Mouse (Mus musculus): ENCODE data around the gene Zfp691. TPM values are rescaled to one million over a fixed set of nuclear protein-coding genes. Genes with fewer than 3 reads are reported as not detected.
A peak's percentile ranks its signal among the peaks of the same experiment; 100 is the strongest.

Gene Zfp691
- polyA plus RNA-seq, 1 experiment from 2014 or later = 4.8 TPM

- H3K9ac ChIP-seq (replicated peaks) = peak overlapping the region; percentile 35
Measured at GRCm38 (mm10) chr4:119138171-119138570, 35.8 kb downstream of the Zfp691 start.

DNA sequence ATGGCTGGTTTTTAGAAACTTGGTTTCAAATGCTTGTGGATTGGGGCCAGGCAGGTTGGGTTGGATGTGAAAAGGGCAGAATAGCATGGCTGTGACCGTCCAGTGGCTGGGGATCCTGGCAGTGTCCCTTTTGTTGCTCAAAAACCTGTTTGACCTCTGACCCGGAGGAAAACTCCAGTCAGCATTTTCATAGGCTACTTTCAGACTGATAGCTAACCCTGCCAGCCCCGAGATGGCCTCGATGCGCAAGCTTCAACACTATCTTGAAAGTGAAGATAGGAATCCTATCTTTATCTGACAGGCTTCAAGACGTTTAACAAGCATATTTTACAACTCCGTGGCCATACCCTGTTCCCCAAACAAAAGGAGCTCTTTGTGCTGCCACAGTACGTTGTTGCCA lies 36.7 kb downstream of the Zfp691 start:
- Histone ChIP-seq H3K9ac (replicated peaks) (no peak overlapping the region), H3K4me2 (no peak overlapping the region), H3K27me3 (replicated peaks) (no peaks in the 10 kb centered on the region), H3K4me3 (replicated peaks) (no peak overlapping the region), H3K4me1 (peaks cover 18% of the 10 kb centered on the region), H3K27ac (replicated peaks) (no peak overlapping the region), H3K36me3 (peaks cover 40% of the 10 kb centered on the region), H3K9me3 (replicated peaks) (no peaks in the 10 kb centered on the region)
- 53% methylated on average over 8 of the region's 8 CpGs for WGBS
- ATAC-seq (ENCODE audit: low FRiP score) = no peak

More at GRCm38 (mm10) chr4:119138171-119138570, 35.8 kb downstream of the Zfp691 start:
- 15% methylated on average over 18 of the region's 18 CpGs for WGBS
- H3K4me1 ChIP-seq = peaks cover 19% of the 10 kb centered on the region
- no peaks in the 10 kb centered on the region for H3K27me3 ChIP-seq (replicated peaks)
- peak overlapping the region; percentile 28 for H3K4me3 ChIP-seq (replicated peaks)
- ATAC-seq (ENCODE audit: low FRiP score) = peak; percentile 94
- H3K36me3 ChIP-seq = peaks cover 31% of the 10 kb centered on the region
- H3K9me3 ChIP-seq (replicated peaks) = no peaks in the 10 kb centered on the region
- peak overlapping the region; percentile 56 for H3K27ac ChIP-seq (replicated peaks)
- peak overlapping the region; percentile 64 for H3K4me2 ChIP-seq

GRCm38 (mm10) chr4:119133860-119134259 lies 40.1 kb downstream of the Zfp691 start:
- no peak overlapping the region for H3K4me2 ChIP-seq
- H3K4me1 ChIP-seq = peaks cover 14% of the 10 kb centered on the region
- H3K36me3 ChIP-seq = peaks cover 40% of the 10 kb centered on the region
- no peaks in the 10 kb centered on the region for H3K27me3 ChIP-seq (replicated peaks)
- H3K4me3 ChIP-seq (replicated peaks) = no peak overlapping the region
- no peak overlapping the region for H3K9ac ChIP-seq (replicated peaks)
- no peak overlapping the region for H3K27ac ChIP-seq (replicated peaks)
- 90% methylated on average over 13 of the region's 13 CpGs for WGBS
- no peaks in the 10 kb centered on the region for H3K9me3 ChIP-seq (replicated peaks)
- ATAC-seq (ENCODE audit: low FRiP score) = no peak

DNA sequence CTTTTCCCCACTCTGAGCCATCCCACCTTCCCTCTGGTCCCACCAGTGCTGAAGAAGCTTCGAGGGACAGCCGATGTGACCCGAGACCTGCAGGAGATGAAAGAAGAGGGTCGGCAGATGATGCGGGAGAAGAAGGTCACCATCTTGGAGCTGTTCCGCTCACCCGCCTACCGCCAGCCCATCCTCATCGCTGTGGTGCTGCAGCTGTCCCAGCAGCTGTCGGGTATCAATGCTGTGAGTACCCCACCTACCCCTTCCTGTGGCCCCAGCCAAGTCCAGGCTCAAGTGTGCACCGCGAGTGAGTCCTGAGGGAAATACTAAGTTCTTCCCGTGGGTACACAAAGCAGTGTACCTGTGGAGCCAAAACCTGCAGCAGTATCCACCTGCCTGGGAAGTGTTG lies 40.7 kb downstream of the Zfp691 start:
- Histone ChIP-seq H3K27ac (replicated peaks) (no peak overlapping the region), H3K4me1 (peaks cover 9% of the 10 kb centered on the region), H3K4me2 (no peak overlapping the region), H3K36me3 (peaks cover 40% of the 10 kb centered on the region), H3K27me3 (replicated peaks) (no peaks in the 10 kb centered on the region), H3K9me3 (replicated peaks) (no peaks in the 10 kb centered on the region), H3K9ac (replicated peaks) (no peak overlapping the region), H3K4me3 (replicated peaks) (no peak overlapping the region)
- WGBS = 92% methylated on average over 13 of the region's 13 CpGs
- no peak for ATAC-seq (ENCODE audit: low FRiP score)

DNA sequence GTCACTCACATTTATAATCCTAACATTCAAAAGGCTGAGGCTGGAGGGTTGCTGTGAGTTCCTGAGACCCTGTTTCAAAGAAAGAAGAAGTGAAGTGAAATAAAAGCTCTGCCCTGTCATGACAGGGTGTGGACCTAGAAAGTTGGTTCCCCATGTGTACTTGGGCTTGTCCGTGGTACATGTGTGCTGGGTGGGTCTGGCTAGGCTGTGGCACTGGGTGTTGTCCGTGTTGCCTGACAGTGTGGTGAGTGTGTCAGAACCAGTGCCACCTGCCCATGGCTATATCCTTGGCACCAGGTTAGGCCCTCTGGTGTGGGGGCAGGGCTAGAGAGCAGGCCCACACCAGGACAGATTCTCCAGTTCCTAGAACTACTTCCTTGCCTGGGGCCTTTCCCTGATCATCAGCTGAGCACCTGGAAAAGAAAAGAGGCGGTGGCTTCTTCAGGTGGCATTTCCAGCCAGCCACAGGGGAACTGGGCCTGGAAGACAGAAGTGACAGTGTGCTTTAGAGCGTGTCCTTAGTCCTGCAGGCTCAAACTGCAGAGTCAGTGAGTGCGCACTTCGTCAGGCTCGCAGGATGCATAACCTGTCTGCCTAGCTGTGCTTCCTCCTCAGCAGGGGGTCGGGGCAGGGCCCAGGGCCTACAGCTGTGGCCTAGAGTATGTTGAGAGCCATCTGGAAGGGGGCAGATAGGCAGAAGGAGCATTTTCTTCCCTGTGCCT lies 42.6 kb downstream of the Zfp691 start:
- Histone ChIP-seq H3K27me3 (replicated peaks) (no peaks in the 10 kb centered on the region), H3K36me3 (peaks cover 36% of the 10 kb centered on the region), H3K9ac (replicated peaks) (no peak overlapping the region), H3K4me3 (replicated peaks) (no peak overlapping the region), H3K4me2 (no peak overlapping the region), H3K27ac (replicated peaks) (no peak overlapping the region), H3K9me3 (replicated peaks) (no peaks in the 10 kb centered on the region), H3K4me1 (no peaks in the 10 kb centered on the region)
- WGBS = 86% methylated on average over 8 of the region's 8 CpGs
- ATAC-seq (ENCODE audit: low FRiP score) = no peak

DNA sequence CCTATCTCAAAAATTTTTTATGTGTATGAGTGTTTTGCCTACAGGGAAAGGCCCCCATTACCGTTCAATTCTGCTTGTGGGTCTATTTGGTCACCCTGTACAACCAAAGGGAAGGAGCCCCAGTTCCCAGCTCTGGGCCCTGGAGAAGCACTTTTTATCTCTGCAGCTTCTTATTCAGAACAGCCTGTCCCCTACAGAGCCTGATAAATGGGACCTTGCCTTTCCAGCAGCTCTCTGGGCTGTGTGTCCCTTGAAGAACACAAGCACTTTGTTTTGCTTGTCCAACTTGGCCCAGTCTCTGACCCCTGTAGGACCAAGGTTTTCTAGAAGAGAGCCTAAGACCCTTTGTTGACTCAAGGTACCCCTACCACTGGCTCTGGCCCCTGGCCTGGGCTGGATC lies 44.9 kb downstream of the Zfp691 start:
- Histone ChIP-seq H3K4me2 (no peak overlapping the region), H3K27me3 (replicated peaks) (no peaks in the 10 kb centered on the region), H3K27ac (replicated peaks) (no peak overlapping the region), H3K9ac (replicated peaks) (no peak overlapping the region), H3K9me3 (replicated peaks) (no peaks in the 10 kb centered on the region), H3K4me1 (no peaks in the 10 kb centered on the region), H3K4me3 (replicated peaks) (no peak overlapping the region), H3K36me3 (peaks cover 17% of the 10 kb centered on the region)
- ATAC-seq (ENCODE audit: low FRiP score) = no peak
- WGBS = 74% methylated on average over 1 of the region's 1 CpGs

GRCm38 (mm10) chr4:119128547-119128946 lies 45.4 kb downstream of the Zfp691 start:
- Histone ChIP-seq H3K4me1 (no peaks in the 10 kb centered on the region), H3K27me3 (replicated peaks) (no peaks in the 10 kb centered on the region), H3K4me3 (replicated peaks) (no peak overlapping the region), H3K36me3 (peaks cover 11% of the 10 kb centered on the region), H3K9ac (replicated peaks) (no peak overlapping the region), H3K4me2 (no peak overlapping the region), H3K27ac (replicated peaks) (no peak overlapping the region), H3K9me3 (replicated peaks) (no peaks in the 10 kb centered on the region)
- WGBS = 75% methylated on average over 7 of the region's 7 CpGs
- ATAC-seq (ENCODE audit: low FRiP score) = no peak

GRCm38 (mm10) chr4:119127229-119127628 lies 46.8 kb downstream of the Zfp691 start:
- H3K4me3 ChIP-seq (replicated peaks) = no peak overlapping the region
- no peak overlapping the region for H3K9ac ChIP-seq (replicated peaks)
- H3K9me3 ChIP-seq (replicated peaks) = no peaks in the 10 kb centered on the region
- ATAC-seq (ENCODE audit: low FRiP score) = no peak
- H3K27ac ChIP-seq (replicated peaks) = no peak overlapping the region
- H3K4me1 ChIP-seq = no peaks in the 10 kb centered on the region
- no peak overlapping the region for H3K4me2 ChIP-seq
- WGBS = 76% methylated on average over 6 of the region's 6 CpGs
- H3K36me3 ChIP-seq = peaks cover 3% of the 10 kb centered on the region; the same call in 1 of the 2 replicates
- no peaks in the 10 kb centered on the region for H3K27me3 ChIP-seq (replicated peaks)

- Histone ChIP-seq H3K36me3 (peaks cover 3% of the 10 kb centered on the region; the same call in 1 of the 2 replicates), H3K4me3 (replicated peaks) (no peak overlapping the region), H3K9ac (replicated peaks) (no peak overlapping the region), H3K4me1 (peaks cover 8% of the 10 kb centered on the region; the same call in 1 of the 2 replicates), H3K27me3 (replicated peaks) (no peaks in the 10 kb centered on the region), H3K4me2 (no peak overlapping the region), H3K9me3 (replicated peaks) (no peaks in the 10 kb centered on the region), H3K27ac (replicated peaks) (no peak overlapping the region)
- WGBS = 69% methylated on average over 9 of the region's 9 CpGs
- ATAC-seq (ENCODE audit: low FRiP score) = no peak
Measured at GRCm38 (mm10) chr4:119125577-119126270, 48.3 kb downstream of the Zfp691 start.

GRCm38 (mm10) chr4:119124771-119125273 lies 49.2 kb downstream of the Zfp691 start:
- Histone ChIP-seq H3K27ac (replicated peaks) (no peak overlapping the region), H3K4me3 (replicated peaks) (no peak overlapping the region)
- 69% methylated on average over 2 of the region's 2 CpGs for WGBS

GRCm38 (mm10) chr4:119121249-119121648 lies 52.7 kb downstream of the Zfp691 start:
- WGBS = 36% methylated on average over 4 of the region's 4 CpGs
- Histone ChIP-seq H3K4me1 (peaks cover 10% of the 10 kb centered on the region; the same call in 1 of the 2 replicates), H3K4me3 (replicated peaks) (no peak overlapping the region), H3K27ac (replicated peaks) (no peak overlapping the region), H3K27me3 (replicated peaks) (no peaks in the 10 kb centered on the region), H3K9me3 (replicated peaks) (no peaks in the 10 kb centered on the region), H3K4me2 (no peak overlapping the region), H3K9ac (replicated peaks) (no peak overlapping the region), H3K36me3 (peaks cover 3% of the 10 kb centered on the region; the same call in 1 of the 2 replicates)
- no peak for ATAC-seq (ENCODE audit: low FRiP score)

More at GRCm38 (mm10) chr4:119124771-119125273, 49.2 kb downstream of the Zfp691 start:
- peaks cover 3% of the 10 kb centered on the region; the same call in 1 of the 2 replicates for H3K36me3 ChIP-seq
- no peaks in the 10 kb centered on the region for H3K9me3 ChIP-seq (replicated peaks)
- H3K4me1 ChIP-seq = peaks cover 10% of the 10 kb centered on the region; the same call in 1 of the 2 replicates
- H3K27me3 ChIP-seq (replicated peaks) = no peaks in the 10 kb centered on the region
- no peak for ATAC-seq (ENCODE audit: low FRiP score)
- no peak overlapping the region for H3K9ac ChIP-seq (replicated peaks)
- H3K4me2 ChIP-seq = no peak overlapping the region

DNA sequence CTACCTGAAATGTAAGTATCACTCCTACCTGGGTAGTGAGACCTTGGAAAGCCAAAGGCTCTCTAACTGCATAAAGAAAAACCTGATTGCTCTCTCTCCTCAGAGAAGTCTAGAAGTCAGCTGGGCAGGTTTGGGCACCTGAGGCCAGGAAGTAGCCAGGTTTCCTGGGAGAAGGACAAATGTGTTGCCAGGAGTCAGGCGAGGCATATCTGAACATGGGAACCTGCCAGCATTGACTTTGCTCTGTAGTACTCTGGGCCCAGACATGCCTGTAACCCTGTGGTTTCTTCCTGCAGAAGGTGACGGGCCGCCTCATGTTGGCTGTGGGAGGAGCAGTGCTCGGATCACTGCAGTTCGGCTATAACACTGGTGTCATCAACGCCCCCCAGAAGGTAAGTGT lies 53.9 kb downstream of the Zfp691 start:
- Histone ChIP-seq H3K27ac (replicated peaks) (no peak overlapping the region), H3K36me3 (peaks cover 3% of the 10 kb centered on the region; the same call in 1 of the 2 replicates), H3K9me3 (replicated peaks) (no peaks in the 10 kb centered on the region), H3K9ac (replicated peaks) (no peak overlapping the region), H3K4me1 (peaks cover 16% of the 10 kb centered on the region), H3K4me3 (replicated peaks) (no peak overlapping the region), H3K4me2 (no peak overlapping the region), H3K27me3 (replicated peaks) (no peaks in the 10 kb centered on the region)
- WGBS = 81% methylated on average over 6 of the region's 6 CpGs
- no peak for ATAC-seq (ENCODE audit: low FRiP score)
